Mouse (Mus musculus) heart, embryonic 15.5 days (tissue): ENCODE data around the gene 6430628N08Rik. TPM values are rescaled to one million over a fixed set of nuclear protein-coding genes. Genes with fewer than 3 reads are reported as not detected.

Source experiments
- ATAC-seq: fragments of 200-750 bp; cut with Nextera tagmentation; replicated peaks from 2 replicates; pipeline ENCODE4 v1.8.0; 2017; ENCODE audit warnings: low read depth, moderate TSS enrichment; ENCODE audit not compliant: insufficient number of reproducible peaks, insufficient read depth, low FRiP score
- H3K27ac ChIP-seq: fragments of 300-500 bp; sonication (generic); 2 replicates; pipeline ENCODE4 v1.5.1; 2015; ENCODE audit warnings: mild to moderate bottlenecking, inconsistent platforms
- H3K27me3 ChIP-seq: fragments of 300-500 bp; sonication (generic); 2 replicates; pipeline ENCODE4 v1.6.1; 2015; ENCODE audit warnings: inconsistent platforms
- H3K36me3 ChIP-seq: fragments of 300-500 bp; sonication (generic); 2 replicates; pipeline ENCODE4 v1.6.1; 2015; ENCODE audit warnings: mild to moderate bottlenecking, inconsistent platforms
- H3K4me1 ChIP-seq: fragments of 300-500 bp; sonication (generic); replicated peaks from 2 replicates; pipeline ENCODE4 v1.6.1; 2015; ENCODE audit warnings: inconsistent platforms
- H3K4me2 ChIP-seq: fragments of 300-500 bp; sonication (generic); 2 replicates; pipeline ENCODE4 v1.6.1; 2015; ENCODE audit warnings: inconsistent platforms, mild to moderate bottlenecking, moderate library complexity
- H3K4me3 ChIP-seq: fragments of 300-500 bp; sonication (generic); 2 replicates; pipeline ENCODE4 v1.5.1; 2015; ENCODE audit warnings: mild to moderate bottlenecking, inconsistent platforms
- H3K9ac ChIP-seq: fragments of 300-500 bp; sonication (generic); 2 replicates; pipeline ENCODE4 v1.6.1; 2015; ENCODE audit warnings: mild to moderate bottlenecking, inconsistent platforms
- H3K9me3 ChIP-seq: fragments of 300-500 bp; sonication (generic); replicated peaks from 2 replicates; pipeline ENCODE4 v1.6.1; 2016; ENCODE audit warnings: inconsistent platforms
- WGBS: fragments of 180-500 bp; shearing (Covaris S2); methylation state at CpG from one replicate; pipeline ENCODE4 v1.1.7; 2015; ENCODE audit warnings: mixed read lengths; 5-methylcytosine and 5-hydroxymethylcytosine counted together
- polyA plus RNA-seq: library from polyadenylated mRNA; unstranded; fragments of >200 nt; fragmentation: Nextera tagmentation; extraction: Ambion mirVana; gene quantifications from 2 replicates; pipeline ENCODE4 v1.2.1, GENCODE M21; 2015

The 6430628N08Rik gene
- polyA plus RNA-seq, 1 experiment from 2014 or later, result not detected

DNA sequence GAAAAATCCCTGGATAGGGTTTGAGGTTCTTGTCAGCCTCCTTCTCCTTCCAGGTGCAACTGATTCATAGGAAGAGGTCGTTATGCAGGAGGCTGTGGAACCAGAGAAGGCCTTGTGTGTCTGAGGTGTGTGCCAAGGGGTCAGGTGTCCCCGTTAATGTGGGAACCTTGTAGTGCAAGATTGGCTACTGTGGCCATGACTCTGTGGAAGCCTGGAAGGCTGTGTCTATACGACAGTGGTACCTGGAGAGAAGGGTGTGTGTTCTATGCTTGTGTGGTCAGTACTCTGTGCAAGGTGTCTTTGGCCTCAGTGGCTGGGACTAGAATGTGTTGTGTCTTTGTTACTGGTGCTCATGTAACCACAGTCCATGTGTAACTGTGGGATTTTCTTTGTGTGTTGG is 50.2 kb downstream of the 6430628N08Rik start:
- 8% methylated on average over 3 of the region's 3 CpGs for WGBS
- Histone ChIP-seq H3K4me2 (no peak overlapping the region), H3K27ac (no peak overlapping the region), H3K27me3 (peaks cover 100% of the 10 kb centered on the region), H3K9ac (no peak overlapping the region), H3K4me1 (peaks cover 24% of the 10 kb centered on the region), H3K36me3 (no peaks in the 10 kb centered on the region), H3K4me3 (no peak overlapping the region), H3K9me3 (no peaks in the 10 kb centered on the region)
- ATAC-seq, result no peak

DNA sequence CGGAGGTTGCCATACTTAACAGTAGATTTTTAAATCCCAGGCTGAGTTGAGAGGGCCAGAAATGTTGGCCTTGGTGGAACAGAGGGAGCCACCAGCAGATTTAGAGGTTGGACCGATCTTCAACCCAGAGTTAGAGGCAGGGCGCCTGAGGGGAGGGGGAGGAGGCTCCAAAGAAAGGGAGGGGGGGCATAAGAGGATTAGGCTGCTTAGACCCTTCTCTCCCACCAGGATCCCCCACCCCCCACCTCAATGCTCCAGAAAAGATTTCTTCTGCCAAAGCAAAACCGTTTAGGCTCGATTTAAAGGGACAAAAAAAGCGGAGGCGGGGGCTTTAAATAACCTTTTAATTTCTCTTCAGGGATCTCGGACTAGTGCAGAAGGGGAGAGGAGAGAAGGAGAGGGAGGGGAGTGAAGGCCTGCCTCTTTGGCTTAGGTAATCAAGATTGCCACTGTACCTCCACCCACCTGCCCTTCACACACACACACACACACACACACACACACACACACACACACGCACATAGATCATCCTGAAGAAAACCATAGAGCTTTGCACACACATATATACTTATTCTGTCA is 50.9 kb downstream of the 6430628N08Rik start:
- Histone ChIP-seq H3K9me3 (no peaks in the 10 kb centered on the region), H3K4me2 (no peak overlapping the region), H3K27me3 (peaks cover 100% of the 10 kb centered on the region), H3K36me3 (no peaks in the 10 kb centered on the region), H3K4me1 (peaks cover 18% of the 10 kb centered on the region), H3K27ac (no peak overlapping the region), H3K4me3 (no peak overlapping the region), H3K9ac (no peak overlapping the region)
- 5% methylated on average over 9 of the region's 9 CpGs for WGBS
- ATAC-seq, result no peak

DNA sequence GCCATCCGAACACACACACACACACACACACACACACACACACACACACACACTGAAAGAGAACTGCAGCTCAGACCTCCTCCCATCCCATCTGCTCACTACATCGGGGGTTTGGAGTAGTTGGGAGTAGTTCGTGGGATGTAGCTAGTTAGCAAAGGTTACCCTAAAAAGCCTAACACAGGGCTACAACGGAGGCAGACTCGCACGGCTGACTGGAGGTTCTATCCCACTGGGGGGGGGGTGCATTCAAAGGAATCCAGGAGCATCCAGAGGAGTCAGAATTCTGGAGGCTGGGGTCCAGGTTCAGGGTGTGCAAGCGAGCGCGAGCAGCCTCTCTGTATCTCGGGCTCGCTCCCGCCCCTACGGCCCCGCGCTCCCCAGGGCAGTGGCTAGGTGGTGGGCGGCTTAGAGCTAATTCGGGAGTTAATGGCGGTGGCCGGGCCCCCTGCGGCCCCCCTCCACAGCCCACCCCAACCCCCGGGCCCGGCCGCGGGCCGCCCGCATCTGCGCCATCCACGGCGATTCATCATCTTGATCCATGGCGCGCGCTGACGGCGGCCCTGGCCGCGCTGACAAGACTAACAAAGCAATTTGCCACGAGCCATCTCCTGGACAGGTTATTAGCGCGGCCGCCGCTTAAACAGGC is 53.3 kb downstream of the 6430628N08Rik start:
- peaks cover 12% of the 10 kb centered on the region for H3K4me1 ChIP-seq
- no peak for ATAC-seq
- under 1% methylated on average over 40 of the region's 41 CpGs for WGBS
- H3K27me3 ChIP-seq, result peaks cover 100% of the 10 kb centered on the region
- H3K36me3 ChIP-seq, result no peaks in the 10 kb centered on the region
- H3K4me3 ChIP-seq, result no peak overlapping the region
- no peaks in the 10 kb centered on the region for H3K9me3 ChIP-seq
- H3K27ac ChIP-seq, result no peak overlapping the region
- no peak overlapping the region for H3K4me2 ChIP-seq
- H3K9ac ChIP-seq, result no peak overlapping the region

Other genes with a start within 250 kb of the 6430628N08Rik start
- 3.4 and 4.5 TPM in 2 replicates for gene Cyp4b1, start 242.9 kb upstream of the 6430628N08Rik start, polyA plus RNA-seq
- gene Efcab14, start 152.9 kb upstream of the 6430628N08Rik start, polyA plus RNA-seq, result 21.2 and 27.3 TPM in 2 replicates
- 0.48 TPM in 1 of 2 replicates, not detected in the other for gene Tex38, start 109.6 kb upstream of the 6430628N08Rik start, polyA plus RNA-seq
- gene Atpaf1, start 105.9 kb upstream of the 6430628N08Rik start, polyA plus RNA-seq, result 64.7 and 69.3 TPM in 2 replicates
- 8.1 and 11.0 TPM in 2 replicates for gene Mob3c, start 62.6 kb upstream of the 6430628N08Rik start, polyA plus RNA-seq
- gene Mknk1, start 51.5 kb upstream of the 6430628N08Rik start, polyA plus RNA-seq, result 17.3 and 26.9 TPM in 2 replicates
- gene Kncn, start 6.3 kb upstream of the 6430628N08Rik start, polyA plus RNA-seq, result not detected in 2 replicates
- gene Dmbx1, start 49.3 kb downstream of the 6430628N08Rik start, polyA plus RNA-seq, result 0.03 and 0.04 TPM in 2 replicates
- gene Faah, start 127.3 kb downstream of the 6430628N08Rik start, polyA plus RNA-seq, result 1.1 and 2.1 TPM in 2 replicates
- gene Nsun4, start 163.2 kb downstream of the 6430628N08Rik start, polyA plus RNA-seq, result 26.3 and 27.2 TPM in 2 replicates
- gene Uqcrh, start 184.4 kb downstream of the 6430628N08Rik start, polyA plus RNA-seq, result 997 and 1,210 TPM in 2 replicates
- gene Lrrc41, start 184.6 kb downstream of the 6430628N08Rik start, polyA plus RNA-seq, result 44.1 and 56.7 TPM in 2 replicates
- 15.5 and 17.9 TPM in 2 replicates for gene Rad54l, start 233.0 kb downstream of the 6430628N08Rik start, polyA plus RNA-seq
- 54.6 and 62.0 TPM in 2 replicates for gene Pomgnt1, start 233.2 kb downstream of the 6430628N08Rik start, polyA plus RNA-seq